Mouse (Mus musculus) ES-Bruce4 (cell line): ENCODE measurements around the gene Arfgap2. TPM values are rescaled to one million over a fixed set of nuclear protein-coding genes. Genes with fewer than 3 reads are reported as not detected.

ENCODE experiments used
- H3K27ac ChIP-seq: 2 replicates; pipeline ENCODE4 v1.5.1; 2012; ENCODE audit warnings: low read length, inconsistent platforms; ENCODE audit not compliant: insufficient read depth
- H3K27me3 ChIP-seq: 2 replicates; pipeline ENCODE4 v1.6.1; 2012; ENCODE audit warnings: mild to moderate bottlenecking, low read length, inconsistent platforms; ENCODE audit not compliant: control insufficient read depth, poor library complexity, insufficient read depth, severe bottlenecking
- H3K36me3 ChIP-seq: 2 replicates; pipeline ENCODE4 v1.6.1; 2012; ENCODE audit warnings: inconsistent platforms, mild to moderate bottlenecking, low read length, moderate library complexity; ENCODE audit not compliant: control insufficient read depth, poor library complexity, insufficient read depth, severe bottlenecking
- H3K4me1 ChIP-seq: one replicate; pipeline ENCODE4 v1.8.1; 2011; ENCODE audit warnings: low read length; ENCODE audit not compliant: control insufficient read depth, insufficient read depth
- H3K4me3 ChIP-seq: 2 replicates; pipeline ENCODE4 v1.5.1; 2011; ENCODE audit warnings: low read depth, mild to moderate bottlenecking, low read length
- H3K9ac ChIP-seq: 2 replicates; pipeline ENCODE4 v1.6.1; 2012; ENCODE audit warnings: low read depth, mild to moderate bottlenecking, inconsistent platforms; ENCODE audit not compliant: poor library complexity, severe bottlenecking
- H3K9me3 ChIP-seq: replicated peaks from 2 replicates; pipeline ENCODE4 v1.6.1; 2012; ENCODE audit warnings: mild to moderate bottlenecking, low read length, inconsistent platforms; ENCODE audit not compliant: control insufficient read depth, poor library complexity, insufficient read depth, severe bottlenecking
- CTCF ChIP-seq: IDR thresholded peaks from one replicate; pipeline ENCODE4 v1.8.1; 2011; ENCODE audit warnings: low read depth, low read length
- EP300 ChIP-seq: IDR thresholded peaks from 2 replicates; pipeline ENCODE4 v1.6.1; 2011; ENCODE audit warnings: low read depth, low read length; ENCODE audit not compliant: insufficient read depth
- POLR2A ChIP-seq: IDR thresholded peaks from one replicate; pipeline ENCODE4 v1.8.1; 2011; ENCODE audit warnings: low read length; ENCODE audit not compliant: insufficient read depth
- polyA plus RNA-seq: library from polyadenylated mRNA; stranded (reverse); fragments of >200 nt; gene quantifications from 2 replicates; pipeline ENCODE4 v1.2.4, GENCODE M21; 2011; ENCODE audit warnings: low read depth; ENCODE audit not compliant: missing spikeins, insufficient read depth, insufficient read length

Gene Arfgap2
- polyA plus RNA-seq, 1 experiment: 35.3 TPM

- H3K27me3 ChIP-seq: no peaks in the 10 kb centered on the region
- no peaks in the 10 kb centered on the region for H3K9me3 ChIP-seq
- no peak overlapping the region for H3K9ac ChIP-seq
- H3K36me3 ChIP-seq: no peaks in the 10 kb centered on the region
- H3K27ac ChIP-seq: no peak overlapping the region
- H3K4me3 ChIP-seq: no peak overlapping the region
- no peaks in the 10 kb centered on the region for H3K4me1 ChIP-seq
- TF ChIP-seq EP300 (no peak), CTCF (no peak), POLR2A (no peak)
These were observed 19.2 kb downstream of the Arfgap2 start for GRCm38 (mm10) chr2:91283972-91284371.

GRCm38 (mm10) chr2:91284375-91285199 lies 19.8 kb downstream of the Arfgap2 start:
- Histone ChIP-seq H3K4me3 (no peak overlapping the region), H3K4me1 (no peaks in the 10 kb centered on the region), H3K36me3 (no peaks in the 10 kb centered on the region), H3K9ac (no peak overlapping the region), H3K9me3 (no peaks in the 10 kb centered on the region), H3K27me3 (no peaks in the 10 kb centered on the region), H3K27ac (no peak overlapping the region)
- TF ChIP-seq POLR2A: no peak
- no peak for TF ChIP-seq EP300
- TF ChIP-seq CTCF: no peak

DNA sequence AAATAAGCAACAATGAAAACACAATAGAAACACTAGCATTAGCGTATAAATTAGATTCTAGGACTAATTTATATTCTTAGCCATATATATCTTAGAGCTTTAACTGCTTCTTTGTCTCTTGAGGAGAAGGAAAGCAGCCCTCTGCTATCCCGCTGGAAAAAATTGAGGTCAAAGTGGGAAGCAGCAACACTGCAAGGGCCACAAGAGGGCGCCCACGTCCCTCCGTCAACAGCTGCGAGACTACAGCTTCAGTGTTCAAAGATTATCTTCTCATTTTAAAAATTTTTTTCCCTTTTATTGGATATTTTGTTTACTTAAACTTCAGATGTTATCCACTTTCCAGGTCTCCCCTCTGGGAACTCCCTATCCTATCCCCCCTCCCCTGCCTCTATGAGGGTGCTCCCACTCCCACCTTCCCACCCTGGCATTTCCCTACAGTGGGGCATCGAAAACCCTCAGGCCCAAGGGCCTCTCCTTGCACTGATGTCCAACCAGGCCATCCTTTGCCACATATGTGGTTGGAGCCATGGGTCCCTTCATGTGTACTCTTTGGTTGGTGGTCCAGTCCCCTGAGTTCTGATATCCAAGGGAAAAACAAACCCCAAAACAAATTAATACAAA lies 21.2 kb downstream of the Arfgap2 start:
- H3K4me1 ChIP-seq: no peaks in the 10 kb centered on the region
- no peaks in the 10 kb centered on the region for H3K9me3 ChIP-seq
- TF ChIP-seq CTCF (peak; percentile 93), POLR2A (no peak), EP300 (no peak)
- no peak overlapping the region for H3K4me3 ChIP-seq
- H3K9ac ChIP-seq: no peak overlapping the region
- H3K27ac ChIP-seq: no peak overlapping the region
- H3K27me3 ChIP-seq: no peaks in the 10 kb centered on the region
- no peaks in the 10 kb centered on the region for H3K36me3 ChIP-seq

- no peaks in the 10 kb centered on the region for H3K36me3 ChIP-seq
- no peak overlapping the region for H3K9ac ChIP-seq
- no peaks in the 10 kb centered on the region for H3K27me3 ChIP-seq
- H3K4me1 ChIP-seq: no peaks in the 10 kb centered on the region
- H3K9me3 ChIP-seq: no peaks in the 10 kb centered on the region
- H3K4me3 ChIP-seq: no peak overlapping the region
- no peak overlapping the region for H3K27ac ChIP-seq
- TF ChIP-seq EP300 (no peak), POLR2A (no peak), CTCF (no peak)
These were observed 22.8 kb downstream of the Arfgap2 start for GRCm38 (mm10) chr2:91287563-91287962.

DNA sequence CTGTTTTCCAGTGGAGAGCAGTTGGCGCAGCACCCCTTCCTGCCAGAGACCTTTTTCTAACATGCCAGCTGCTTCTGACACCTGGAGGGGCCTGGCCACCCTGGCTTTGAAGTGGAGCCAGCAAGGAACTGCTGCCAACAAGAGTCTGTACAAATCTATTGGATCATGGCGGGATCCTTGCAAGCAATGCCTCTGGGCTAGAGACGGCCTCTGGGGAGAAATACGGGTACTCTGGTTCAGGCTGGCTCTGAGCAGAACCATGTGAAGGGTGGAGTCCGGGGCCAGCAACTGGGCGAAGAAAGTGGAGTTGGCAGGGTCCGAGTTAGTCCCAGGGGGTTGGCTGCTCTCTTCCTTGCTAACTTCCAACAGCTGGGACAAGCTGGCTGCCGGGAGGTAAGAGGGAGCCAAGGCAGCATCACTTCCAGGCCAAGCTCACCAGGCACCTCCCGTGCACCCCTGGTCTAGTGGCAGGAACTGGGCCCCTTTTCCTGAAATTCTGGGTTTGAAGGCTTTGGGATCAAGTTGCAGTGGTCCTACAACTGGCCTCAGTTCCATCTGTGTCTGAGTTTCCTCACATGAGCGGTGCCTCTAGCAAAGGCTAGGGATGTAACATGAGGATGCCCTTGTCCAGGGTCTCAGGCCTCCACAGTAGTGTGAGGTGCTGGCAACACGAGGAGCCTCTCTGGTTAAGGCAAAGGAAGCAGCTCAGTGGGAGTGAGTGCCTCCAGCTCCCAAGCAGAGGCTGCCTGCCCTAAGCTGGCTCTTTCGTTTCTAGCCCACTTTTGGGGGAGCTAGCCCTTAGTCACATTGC lies 26.6 kb downstream of the Arfgap2 start:
- H3K9ac ChIP-seq: no peak overlapping the region
- H3K27me3 ChIP-seq: no peaks in the 10 kb centered on the region
- no peaks in the 10 kb centered on the region for H3K9me3 ChIP-seq
- TF ChIP-seq EP300 (no peak), POLR2A (no peak), CTCF (no peak)
- no peak overlapping the region for H3K4me3 ChIP-seq
- H3K27ac ChIP-seq: no peak overlapping the region
- no peaks in the 10 kb centered on the region for H3K4me1 ChIP-seq
- no peaks in the 10 kb centered on the region for H3K36me3 ChIP-seq

GRCm38 (mm10) chr2:91294226-91294625 lies 29.5 kb downstream of the Arfgap2 start:
- TF ChIP-seq POLR2A (no peak), EP300 (no peak), CTCF (no peak)
- Histone ChIP-seq H3K4me3 (no peak overlapping the region), H3K27ac (no peak overlapping the region), H3K4me1 (no peaks in the 10 kb centered on the region), H3K9ac (no peak overlapping the region), H3K9me3 (no peaks in the 10 kb centered on the region), H3K27me3 (no peaks in the 10 kb centered on the region), H3K36me3 (no peaks in the 10 kb centered on the region)
